Mouse (Mus musculus): ENCODE data around the gene Supt20.
"Not testable (repeated sequence)": the region's sequence is repeated elsewhere in the genome, so short reads cannot be mapped to it uniquely, and the experiment has no call there.

The Supt20 gene

GRCm38 (mm10) chr3:54704106-54704505, 11.5 kb downstream of the Supt20 start:
- in situ Hi-C loops (cut with MboI): not testable (repeated sequence)

GRCm38 (mm10) chr3:54708972-54709371, 16.4 kb downstream of the Supt20 start:
- in situ Hi-C loops (cut with MboI): no loop called here

GRCm38 (mm10) chr3:54714253-54714652, 21.6 kb downstream of the Supt20 start, which contains the start of gene Gm21958:
Gene Gm21958, minus strand, starts transcription at chr3:54714353.
- in situ Hi-C loops (cut with MboI): no loop called here

GRCm38 (mm10) chr3:54715461-54715860, 22.9 kb downstream of the Supt20 start:
- in situ Hi-C loops (cut with MboI): no loop called here

- in situ Hi-C loops (cut with MboI): no loop called here
Observed at GRCm38 (mm10) chr3:54717348-54717747, 24.7 kb downstream of the Supt20 start.

GRCm38 (mm10) chr3:54718947-54719346, 26.3 kb downstream of the Supt20 start:
- in situ Hi-C loops (cut with MboI): no loop called here

GRCm38 (mm10) chr3:54723741-54724500, 31.3 kb downstream of the Supt20 start:
- in situ Hi-C loops (cut with MboI): no loop called here

GRCm38 (mm10) chr3:54725344-54725743, 32.7 kb downstream of the Supt20 start:
- in situ Hi-C loops (cut with MboI): no loop called here

GRCm38 (mm10) chr3:54727588-54727987, 35.0 kb downstream of the Supt20 start:
- in situ Hi-C loops (cut with MboI): no loop called here

GRCm38 (mm10) chr3:54728100-54728499, 35.5 kb downstream of the Supt20 start:
- in situ Hi-C loops (cut with MboI): no loop called here

GRCm38 (mm10) chr3:54731626-54732150, 39.1 kb downstream of the Supt20 start:
- in situ Hi-C loops (cut with MboI): no loop called here

- in situ Hi-C loops (cut with MboI): no loop called here
Observed at GRCm38 (mm10) chr3:54732371-54732770, 39.8 kb downstream of the Supt20 start.

GRCm38 (mm10) chr3:54734411-54735246, 42.0 kb downstream of the Supt20 start:
- in situ Hi-C loops (cut with MboI): no loop called here

- in situ Hi-C loops (cut with MboI): no loop called here
Observed at GRCm38 (mm10) chr3:54735247-54736046, 42.8 kb downstream of the Supt20 start, which contains the start of the genes Exosc8 and Alg5. Gene Exosc8, minus strand, starts transcription at chr3:54735393. Gene Alg5, plus strand, starts transcription at chr3:54735539.

- in situ Hi-C loops (cut with MboI): no loop called here
Observed at GRCm38 (mm10) chr3:54736101-54736927, 43.7 kb downstream of the Supt20 start.

- in situ Hi-C loops (cut with MboI): no loop called here
Observed at GRCm38 (mm10) chr3:54737317-54737716, 44.7 kb downstream of the Supt20 start.

- in situ Hi-C loops (cut with MboI): no loop called here
Observed at GRCm38 (mm10) chr3:54741965-54742364, 49.4 kb downstream of the Supt20 start.

- in situ Hi-C loops (cut with MboI): no loop called here
Observed at GRCm38 (mm10) chr3:54745799-54746198, 53.2 kb downstream of the Supt20 start.

GRCm38 (mm10) chr3:54753411-54753810, 60.8 kb downstream of the Supt20 start:
- in situ Hi-C loops (cut with MboI): no loop called here

GRCm38 (mm10) chr3:54755145-54756041, 62.8 kb downstream of the Supt20 start, which contains the start of gene Smad9:
Gene Smad9, plus strand, starts transcription at chr3:54755582.
- in situ Hi-C loops (cut with MboI): no loop called here

Measured in mature B cell (primary cell).